Comparison of ENCODE assay signal across 9 mouse cellular contexts in genomic region chr2:122636686-122637085, GRCm38 (mm10). TPM values are rescaled to one million over a fixed set of nuclear protein-coding genes. Genes with fewer than 3 reads are reported as not detected.
A peak's percentile ranks its signal among the peaks of the same experiment; 100 is the strongest.
DNase-seq lines count a peak whose midpoint lies in the region; ATAC-seq lines count a peak whose summit lies in the region.
"Had no signal": no experiment of that assay in that cellular context is flagged by ENCODE, and none has a peak within 500 bp of the region (broad histone marks: within the 10 kb centered on the region; RNA-seq: fewer than 3 reads in every experiment).

TSS of gene AA467197 (plus strand) at chr2:122636986.

- peaks cover 19% of the 10 kb centered on the region for H3K36me3 ChIP-seq in kidney, embryonic 14.5 days (ENCODE audit: control insufficient read depth, insufficient read depth, low read length)
- H3K36me3 ChIP-seq in embryonic facial prominence, embryonic 12.5 days: peaks cover 16% of the 10 kb centered on the region; the same call in 1 of the 2 replicates
- H3K36me3 ChIP-seq in intestine, embryonic 14.5 days (ENCODE audit: control insufficient read depth, insufficient read depth, low read length): peaks cover 19% of the 10 kb centered on the region
- peaks cover 7% of the 10 kb centered on the region; the same call in 1 of the 2 replicates for H3K36me3 ChIP-seq in midbrain, embryonic 15.5 days (replicated peaks)

- ATAC-seq in kidney, embryonic 14.5 days (ENCODE audit: low FRiP score, low TSS enrichment): no peak
- ATAC-seq in embryonic facial prominence, embryonic 12.5 days (ENCODE audit: insufficient number of reproducible peaks, insufficient read depth, low FRiP score, low TSS enrichment): no peak
- no peak for ATAC-seq in intestine, embryonic 14.5 days (replicated peaks; ENCODE audit: low FRiP score, low TSS enrichment, low read depth)
- no peak for ATAC-seq in midbrain, embryonic 15.5 days (replicated peaks)

- peaks cover 2% of the 10 kb centered on the region; the same call in 1 of the 2 replicates for H3K4me1 ChIP-seq in kidney, embryonic 14.5 days (ENCODE audit: control insufficient read depth, insufficient read depth, low read length)
- H3K4me1 ChIP-seq in embryonic facial prominence, embryonic 12.5 days: peaks cover 7% of the 10 kb centered on the region; the same call in 1 of the 2 replicates
- peaks cover 8% of the 10 kb centered on the region for H3K4me1 ChIP-seq in intestine, embryonic 14.5 days (replicated peaks; ENCODE audit: control insufficient read depth, insufficient read depth, low read length)
- peaks cover 15% of the 10 kb centered on the region for H3K4me1 ChIP-seq in midbrain, embryonic 15.5 days

- WGBS in kidney, embryonic 14.5 days: 54% methylated on average over 3 of the region's 3 CpGs
- 48% methylated on average over 3 of the region's 3 CpGs for WGBS in embryonic facial prominence, embryonic 12.5 days
- 60% methylated on average over 3 of the region's 3 CpGs for WGBS in intestine, embryonic 14.5 days
- WGBS in midbrain, embryonic 15.5 days: 73% methylated on average over 3 of the region's 3 CpGs

- no peak within 1 kb of the TSS for H3K27ac ChIP-seq in kidney, embryonic 14.5 days (ENCODE audit: low read depth, low read length)
- no peak within 1 kb of the TSS for H3K27ac ChIP-seq in embryonic facial prominence, embryonic 12.5 days
- H3K27ac ChIP-seq in intestine, embryonic 14.5 days (ENCODE audit: low read depth): no peak within 1 kb of the TSS
- no peak within 1 kb of the TSS for H3K27ac ChIP-seq in midbrain, embryonic 15.5 days

- peak within 1 kb of the TSS; percentile 40 for H3K4me3 ChIP-seq in kidney, embryonic 14.5 days (ENCODE audit: low read length)
- H3K4me3 ChIP-seq in embryonic facial prominence, embryonic 12.5 days: peak within 1 kb of the TSS; percentile 34
- H3K4me3 ChIP-seq in intestine, embryonic 14.5 days (ENCODE audit: low read depth, low read length): peak within 1 kb of the TSS; percentile 34
- H3K4me3 ChIP-seq in midbrain, embryonic 15.5 days: peak within 1 kb of the TSS; percentile 42

- no peak within 1 kb of the TSS for H3K9ac ChIP-seq in kidney, embryonic 14.5 days (ENCODE audit: low read depth, low read length)
- H3K9ac ChIP-seq in embryonic facial prominence, embryonic 12.5 days: 0 out of 2 replicates have a peak within 1 kb of the TSS, but pooled peaks have one; percentile 24
- no peak within 1 kb of the TSS for H3K9ac ChIP-seq in intestine, embryonic 14.5 days (ENCODE audit: low read length)
- peak within 1 kb of the TSS; percentile 30; the same call in 1 of the 2 replicates for H3K9ac ChIP-seq in midbrain, embryonic 15.5 days

- H3K4me2 ChIP-seq in kidney, embryonic 14.5 days (replicated peaks; ENCODE audit: low read depth, low read length): peak within 1 kb of the TSS; percentile 60
- peak within 1 kb of the TSS; percentile 60 for H3K4me2 ChIP-seq in embryonic facial prominence, embryonic 12.5 days (replicated peaks)
- peak within 1 kb of the TSS; percentile 50 for H3K4me2 ChIP-seq in intestine, embryonic 14.5 days (ENCODE audit: low read length)
- peak within 1 kb of the TSS; percentile 79 for H3K4me2 ChIP-seq in midbrain, embryonic 15.5 days

- no peak for DNase-seq in kidney, adult 18-20 months
- DNase-seq in intestine, embryonic 14.5 days (ENCODE audit: low spot score): no peak
- DNase-seq in gastrocnemius, adult 18-20 months (ENCODE audit: low spot score): no peak
- DNase-seq in layer of hippocampus, adult 18-20 months (ENCODE audit: low spot score in 2 of 2): no peak
- DNase-seq in frontal cortex, postnatal 14 days (ENCODE audit: low spot score in 2 of 2): no peak

- H3K27me3 ChIP-seq in kidney, embryonic 14.5 days (ENCODE audit: control insufficient read depth, insufficient read depth, low read length): peaks cover 7% of the 10 kb centered on the region; the same call in 1 of the 2 replicates
- peaks cover 7% of the 10 kb centered on the region for H3K27me3 ChIP-seq in embryonic facial prominence, embryonic 12.5 days
- peaks cover 15% of the 10 kb centered on the region for H3K27me3 ChIP-seq in intestine, embryonic 14.5 days (replicated peaks; ENCODE audit: control insufficient read depth, insufficient read depth, low read length)
- peaks cover 20% of the 10 kb centered on the region; the same call in 1 of the 2 replicates for H3K27me3 ChIP-seq in midbrain, embryonic 15.5 days (replicated peaks)

- H3K9me3 ChIP-seq in kidney, embryonic 14.5 days (ENCODE audit: control insufficient read depth, low read length): no peaks in the 10 kb centered on the region
- H3K9me3 ChIP-seq in embryonic facial prominence, embryonic 12.5 days: no peaks in the 10 kb centered on the region
- H3K9me3 ChIP-seq in intestine, embryonic 14.5 days (ENCODE audit: control insufficient read depth, low read length): no peaks in the 10 kb centered on the region
- H3K9me3 ChIP-seq in midbrain, embryonic 15.5 days: no peaks in the 10 kb centered on the region
- H3K9me3 ChIP-seq: G1E had no signal

RNA-seq across cellular contexts. Expression of gene AA467197, which starts in this region (rescaled TPM):
- polyA plus RNA-seq in kidney, embryonic 14.5 days (2014; fragmentation: Nextera tagmentation; extraction: Ambion mirVana): not detected in 2 replicates
- 0.60 and 0.64 TPM in 2 replicates for polyA plus RNA-seq in embryonic facial prominence, embryonic 12.5 days (2016; fragmentation: Nextera tagmentation; extraction: Ambion mirVana)
- polyA plus RNA-seq in intestine, embryonic 14.5 days (2014; fragmentation: Nextera tagmentation; extraction: Ambion mirVana): 3.2 and 5.2 TPM in 2 replicates
- 0.31 TPM in 2 replicates for polyA plus RNA-seq in midbrain, embryonic 15.5 days (2015; fragmentation: Nextera tagmentation; extraction: Ambion mirVana)
- total RNA-seq in gastrocnemius, adult 18-20 months (2021): not detected
- total RNA-seq in layer of hippocampus, adult 18-20 months (2021): under 1 TPM in 1 of 2 experiments, not detected in 1; 0.59 TPM
- total RNA-seq: G1E had no signal
- polyA plus RNA-seq: G1E had no signal

Comparison
In these comparisons a context has a peak if more than half of its experiments do, and no peak if none do; other contexts are left out.
1. H3K9ac ChIP-seq: peak in embryonic facial prominence, embryonic 12.5 days (single experiment) and midbrain, embryonic 15.5 days (single experiment); none in kidney, embryonic 14.5 days (single experiment) and intestine, embryonic 14.5 days (single experiment).
2. Peak in every context shown above with its lines, with median percentiles within 50 percentile points of each other: H3K4me2 ChIP-seq and H3K4me3 ChIP-seq.